Mouse (Mus musculus) myocyte (in vitro differentiated cells): Measurements from ENCODE around the gene Dpagt1.

ENCODE experiments used
- E2F4 ChIP-seq: IDR thresholded peaks from one replicate; pipeline ENCODE4 v1.6.1; 2011; ENCODE audit warnings: mild to moderate bottlenecking, control low read depth, moderate library complexity; ENCODE audit not compliant: insufficient read depth
- MAX ChIP-seq: IDR thresholded peaks from one replicate; pipeline ENCODE4 v1.6.1; 2011; ENCODE audit warnings: low read depth, mild to moderate bottlenecking, control low read depth
- POLR2A ChIP-seq: IDR thresholded peaks from one replicate; pipeline ENCODE4 v1.6.1; 2011; ENCODE audit warnings: low read depth, mild to moderate bottlenecking, control low read depth, moderate library complexity; ENCODE audit not compliant: insufficient read length

DNA sequence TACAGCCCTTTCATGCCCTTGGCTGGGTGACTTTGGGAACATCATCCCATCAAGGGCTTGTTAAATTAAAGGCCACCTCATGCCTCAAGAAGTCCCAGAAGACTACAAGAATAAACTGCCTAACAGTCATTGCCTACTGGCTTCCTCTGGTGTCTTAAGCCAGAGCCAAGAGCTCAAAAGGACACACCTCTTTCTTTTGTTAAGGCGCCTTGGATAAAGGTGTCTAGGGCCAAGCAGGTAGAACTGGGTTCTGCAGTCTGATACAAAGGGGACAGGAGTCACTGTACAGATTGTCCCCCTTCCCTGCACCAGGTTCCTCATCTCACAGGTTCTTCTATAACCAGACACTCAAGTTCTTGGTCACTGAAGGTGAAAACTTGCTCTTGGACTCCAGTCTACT is 16.8 kb downstream of the Dpagt1 start:
- TF ChIP-seq POLR2A (no peak), E2F4 (no peak), MAX (no peak)
